Comparison of ENCODE assay signal across 19 mouse cellular contexts in genomic region chr6:91785018-91785417, GRCm38 (mm10). TPM values are rescaled to one million over a fixed set of nuclear protein-coding genes. Genes with fewer than 3 reads are reported as not detected.
DNase-seq lines count a peak whose midpoint lies in the region; ATAC-seq lines count a peak whose summit lies in the region.
"Had no signal": no experiment of that assay in that cellular context is flagged by ENCODE, and none has a peak within 500 bp of the region (broad histone marks: within the 10 kb centered on the region; RNA-seq: fewer than 3 reads in every experiment).

No protein-coding gene starts in this region.

- peak overlapping the region; percentile 56 for H3K9ac ChIP-seq in heart, embryonic 14.5 days (ENCODE audit: low read length)
- H3K9ac ChIP-seq in limb, embryonic 13.5 days = no peak overlapping the region
- H3K9ac ChIP-seq: hindbrain, embryonic 12.5 days; liver, embryonic 14.5 days; neural tube, embryonic 13.5 days had no signal

- no peak overlapping the region for H3K4me3 ChIP-seq in heart, embryonic 14.5 days (ENCODE audit: control insufficient read depth in 1 of 2, insufficient read depth in 1 of 2, low read depth in 1 of 2, low read length in 2 of 2)
- H3K4me3 ChIP-seq in limb, embryonic 13.5 days = no peak overlapping the region
- H3K4me3 ChIP-seq: hindbrain, embryonic 12.5 days; neural tube, embryonic 13.5 days had no signal

- peak overlapping the region; percentile 98 for H3K27ac ChIP-seq in heart, embryonic 14.5 days (replicated peaks in 1 of 2; ENCODE audit: control insufficient read depth in 1 of 2, insufficient read depth in 1 of 2, low read depth in 2 of 2, low read length in 2 of 2)
- no peak overlapping the region for H3K27ac ChIP-seq in limb, embryonic 13.5 days
- H3K27ac ChIP-seq: hindbrain, embryonic 12.5 days; liver, embryonic 14.5 days; neural tube, embryonic 13.5 days had no signal

- H3K36me3 ChIP-seq in heart, embryonic 14.5 days (ENCODE audit: control insufficient read depth, insufficient read depth, low read length) = peaks cover 64% of the 10 kb centered on the region
- H3K36me3 ChIP-seq in limb, embryonic 13.5 days = no peaks in the 10 kb centered on the region
- H3K36me3 ChIP-seq: G1E; hindbrain, embryonic 12.5 days had no signal

- H3K27me3 ChIP-seq in heart, embryonic 14.5 days (ENCODE audit: control insufficient read depth, insufficient read depth, low read length) = no peaks in the 10 kb centered on the region
- no peaks in the 10 kb centered on the region for H3K27me3 ChIP-seq in limb, embryonic 13.5 days
- H3K27me3 ChIP-seq: hindbrain, embryonic 12.5 days; neural tube, embryonic 13.5 days had no signal

- H3K4me1 ChIP-seq in heart, embryonic 14.5 days (ENCODE audit: control insufficient read depth in 2 of 2, insufficient read depth in 2 of 2, low read length in 2 of 2) = peaks cover 21 to 26% of the 10 kb centered on the region in 2 experiments
- no peaks in the 10 kb centered on the region for H3K4me1 ChIP-seq in limb, embryonic 13.5 days
- H3K4me1 ChIP-seq: hindbrain, embryonic 12.5 days; neural tube, embryonic 13.5 days had no signal

- peak; percentile 65 to 81 for DNase-seq in gastrocnemius, adult 8-10 months (ENCODE audit: low spot score in 2 of 2)
- DNase-seq in heart, adult 11 months = peak; percentile 98
- no peak for DNase-seq in kidney, adult 11 months
- no peak for DNase-seq in lung, postnatal 36 days
- DNase-seq: adrenal gland, adult 2 months; cerebellum, adult 18-20 months; kidney, adult 18-20 months; kidney, postnatal 14 days; layer of hippocampus, adult 9-11 months; thymus, adult 2 months had no signal

- 29% methylated on average over 3 of the region's 3 CpGs for WGBS in heart, embryonic 14.5 days
- WGBS in limb, embryonic 13.5 days = 79% methylated on average over 3 of the region's 3 CpGs

- ATAC-seq in heart, embryonic 14.5 days (ENCODE audit: insufficient number of reproducible peaks, insufficient read depth, low FRiP score, low read depth) = peak; percentile 76
- ATAC-seq in limb, embryonic 13.5 days (ENCODE audit: low FRiP score, low read depth) = 0 out of 2 replicates have a peak, but pooled peaks have one; percentile 38
- ATAC-seq in frontal cortex, adult (ENCODE audit: low TSS enrichment) = no peak
- ATAC-seq: lung, postnatal 0 days had no signal

- peak overlapping the region; percentile 28; the same call in 1 of the 2 replicates for H3K4me2 ChIP-seq in heart, embryonic 14.5 days (ENCODE audit: low read length)
- H3K4me2 ChIP-seq in limb, embryonic 13.5 days (replicated peaks) = no peak overlapping the region
- H3K4me2 ChIP-seq: hindbrain, embryonic 12.5 days; neural tube, embryonic 13.5 days had no signal

- H3K9me3 ChIP-seq in heart, embryonic 14.5 days (ENCODE audit: control insufficient read depth, low read length) = no peaks in the 10 kb centered on the region
- H3K9me3 ChIP-seq in limb, embryonic 13.5 days = no peaks in the 10 kb centered on the region
- H3K9me3 ChIP-seq: G1E; hindbrain, embryonic 12.5 days; neural tube, embryonic 13.5 days had no signal

RNA-seq across cellular contexts. Expression of gene Grip2, which starts 42.0 kb away (rescaled TPM):
- total RNA-seq in gastrocnemius, adult 8-10 months (2022) = 1 to 10 TPM in 3 of 4 experiments, under 1 TPM in 1; 0.92 to 2.8 (median 2.2) TPM
- 6.7 and 7.8 TPM in 2 replicates for polyA plus RNA-seq in heart, embryonic 14.5 days (2014; fragmentation: Nextera tagmentation; extraction: Ambion mirVana)
- polyA plus RNA-seq in limb, embryonic 13.5 days (2015; fragmentation: Nextera tagmentation; extraction: Ambion mirVana) = 1.6 and 1.7 TPM in 2 replicates
- total RNA-seq: megakaryocyte-erythroid progenitor cell, adult 5-6 weeks had no signal
- polyA plus RNA-seq: G1E had no signal

Comparison
In these comparisons a context has a peak if more than half of its experiments do, and no peak if none do; other contexts are left out.
1. DNase-seq: peak in gastrocnemius, adult 8-10 months (2 of 2) and heart, adult 11 months (single experiment); none in kidney, adult 11 months (single experiment) and lung, postnatal 36 days (single experiment).